Mouse (Mus musculus): ENCODE measurements at regions not wholly inside any gene's neighbourhood (a gene's known extent, or its start where the extent isn't known, plus 50 kb on each side); places are given as distances from the start of the nearest gene placed in this dataset.

- Histone ChIP-seq H3K9me3 (no peaks in the 10 kb centered on the region), H3K4me3 (replicated peaks) (no peak overlapping the region), H3K27ac (no peak overlapping the region), H3K9ac (no peak overlapping the region), H3K4me2 (no peak overlapping the region), H3K4me1 (no peaks in the 10 kb centered on the region), H3K27me3 (replicated peaks) (no peaks in the 10 kb centered on the region), H3K36me3 (no peaks in the 10 kb centered on the region)
- no peak for ATAC-seq (ENCODE audit: insufficient read depth, low FRiP score, low read depth)
- WGBS, result 68% methylated on average over 10 of the region's 10 CpGs
These were observed 223.5 kb upstream of the Tcerg1l start for GRCm38 (mm10) chr7:138620896-138621655.

GRCm38 (mm10) chr7:138620080-138620684 is 222.7 kb upstream of the Tcerg1l start:
- no peaks in the 10 kb centered on the region for H3K36me3 ChIP-seq
- no peaks in the 10 kb centered on the region for H3K9me3 ChIP-seq
- 59% methylated on average over 5 of the region's 5 CpGs for WGBS
- no peaks in the 10 kb centered on the region for H3K27me3 ChIP-seq (replicated peaks)
- no peak for ATAC-seq (ENCODE audit: insufficient read depth, low FRiP score, low read depth)
- no peak overlapping the region for H3K27ac ChIP-seq
- no peak overlapping the region for H3K4me2 ChIP-seq
- H3K4me1 ChIP-seq, result no peaks in the 10 kb centered on the region
- no peak overlapping the region for H3K9ac ChIP-seq
- H3K4me3 ChIP-seq (replicated peaks), result no peak overlapping the region

GRCm38 (mm10) chr7:138616468-138616867 is 218.9 kb upstream of the Tcerg1l start:
- Histone ChIP-seq H3K9ac (no peak overlapping the region), H3K4me2 (no peak overlapping the region), H3K36me3 (no peaks in the 10 kb centered on the region), H3K4me1 (no peaks in the 10 kb centered on the region), H3K27me3 (replicated peaks) (no peaks in the 10 kb centered on the region), H3K27ac (no peak overlapping the region), H3K9me3 (no peaks in the 10 kb centered on the region), H3K4me3 (replicated peaks) (no peak overlapping the region)
- no peak for ATAC-seq (ENCODE audit: insufficient read depth, low FRiP score, low read depth)
- WGBS, result 74% methylated on average over 2 of the region's 2 CpGs

GRCm38 (mm10) chr7:138609605-138610004 is 212.1 kb upstream of the Tcerg1l start:
- no peaks in the 10 kb centered on the region for H3K9me3 ChIP-seq
- peaks cover 6% of the 10 kb centered on the region; the same call in 1 of the 2 replicates for H3K4me1 ChIP-seq
- no peak overlapping the region for H3K9ac ChIP-seq
- no peak for ATAC-seq (ENCODE audit: insufficient read depth, low FRiP score, low read depth)
- H3K4me2 ChIP-seq, result no peak overlapping the region
- H3K27ac ChIP-seq, result no peak overlapping the region
- H3K27me3 ChIP-seq (replicated peaks), result no peaks in the 10 kb centered on the region
- no peak overlapping the region for H3K4me3 ChIP-seq (replicated peaks)
- no peaks in the 10 kb centered on the region for H3K36me3 ChIP-seq
- 59% methylated on average over 3 of the region's 3 CpGs for WGBS

GRCm38 (mm10) chr7:138609124-138609523 is 211.6 kb upstream of the Tcerg1l start:
- Histone ChIP-seq H3K4me1 (peaks cover 6% of the 10 kb centered on the region; the same call in 1 of the 2 replicates), H3K27me3 (replicated peaks) (no peaks in the 10 kb centered on the region), H3K9ac (no peak overlapping the region), H3K4me2 (no peak overlapping the region), H3K9me3 (no peaks in the 10 kb centered on the region), H3K36me3 (no peaks in the 10 kb centered on the region), H3K27ac (no peak overlapping the region), H3K4me3 (replicated peaks) (no peak overlapping the region)
- ATAC-seq (ENCODE audit: insufficient read depth, low FRiP score, low read depth), result no peak
- 52% methylated on average over 4 of the region's 4 CpGs for WGBS

- ATAC-seq (ENCODE audit: insufficient read depth, low FRiP score, low read depth), result no peak
- Histone ChIP-seq H3K4me1 (peaks cover 6% of the 10 kb centered on the region; the same call in 1 of the 2 replicates), H3K9ac (no peak overlapping the region), H3K36me3 (no peaks in the 10 kb centered on the region), H3K4me2 (no peak overlapping the region), H3K27me3 (replicated peaks) (no peaks in the 10 kb centered on the region), H3K4me3 (replicated peaks) (no peak overlapping the region), H3K27ac (no peak overlapping the region), H3K9me3 (no peaks in the 10 kb centered on the region)
- 76% methylated on average over 11 of the region's 11 CpGs for WGBS
These were observed 208.9 kb upstream of the Tcerg1l start for GRCm38 (mm10) chr7:138606363-138606964.

- Histone ChIP-seq H3K4me3 (replicated peaks) (no peak overlapping the region), H3K9ac (no peak overlapping the region), H3K27ac (no peak overlapping the region), H3K36me3 (no peaks in the 10 kb centered on the region), H3K9me3 (no peaks in the 10 kb centered on the region), H3K4me1 (peaks cover 6% of the 10 kb centered on the region; the same call in 1 of the 2 replicates), H3K4me2 (no peak overlapping the region), H3K27me3 (replicated peaks) (no peaks in the 10 kb centered on the region)
- no peak for ATAC-seq (ENCODE audit: insufficient read depth, low FRiP score, low read depth)
These were observed 208.4 kb upstream of the Tcerg1l start for GRCm38 (mm10) chr7:138605923-138606322.

GRCm38 (mm10) chr7:138601749-138602148 is 204.2 kb upstream of the Tcerg1l start:
- no peak overlapping the region for H3K27ac ChIP-seq

GRCm38 (mm10) chr7:138593344-138593743 is 195.8 kb upstream of the Tcerg1l start:
- no peak overlapping the region for H3K4me2 ChIP-seq
- H3K9me3 ChIP-seq, result no peaks in the 10 kb centered on the region
- H3K9ac ChIP-seq, result no peak overlapping the region
- H3K27me3 ChIP-seq (replicated peaks), result no peaks in the 10 kb centered on the region
- H3K4me3 ChIP-seq (replicated peaks), result no peak overlapping the region
- WGBS, result 83% methylated on average over 2 of the region's 2 CpGs
- H3K36me3 ChIP-seq, result no peaks in the 10 kb centered on the region
- no peak overlapping the region for H3K27ac ChIP-seq
- H3K4me1 ChIP-seq, result no peaks in the 10 kb centered on the region
- ATAC-seq (ENCODE audit: insufficient read depth, low FRiP score, low read depth), result no peak

More at GRCm38 (mm10) chr7:138601749-138602148, 204.2 kb upstream of the Tcerg1l start:
- H3K9ac ChIP-seq, result no peak overlapping the region
- no peak overlapping the region for H3K4me2 ChIP-seq
- ATAC-seq (ENCODE audit: insufficient read depth, low FRiP score, low read depth), result no peak
- H3K4me1 ChIP-seq, result no peaks in the 10 kb centered on the region
- no peaks in the 10 kb centered on the region for H3K27me3 ChIP-seq (replicated peaks)
- H3K9me3 ChIP-seq, result no peaks in the 10 kb centered on the region
- H3K4me3 ChIP-seq (replicated peaks), result no peak overlapping the region
- H3K36me3 ChIP-seq, result no peaks in the 10 kb centered on the region
- WGBS, result 51% methylated on average over 4 of the region's 4 CpGs

GRCm38 (mm10) chr7:138567352-138567751 is 169.8 kb upstream of the Tcerg1l start:
- no peak for ATAC-seq (ENCODE audit: insufficient read depth, low FRiP score, low read depth)
- Histone ChIP-seq H3K4me2 (no peak overlapping the region), H3K9me3 (no peaks in the 10 kb centered on the region), H3K9ac (no peak overlapping the region), H3K4me3 (replicated peaks) (no peak overlapping the region), H3K4me1 (no peaks in the 10 kb centered on the region), H3K27me3 (replicated peaks) (no peaks in the 10 kb centered on the region), H3K36me3 (no peaks in the 10 kb centered on the region), H3K27ac (no peak overlapping the region)
- 38% methylated on average over 3 of the region's 3 CpGs for WGBS

- H3K4me2 ChIP-seq, result no peak overlapping the region
- H3K4me1 ChIP-seq, result no peaks in the 10 kb centered on the region
- no peaks in the 10 kb centered on the region for H3K27me3 ChIP-seq (replicated peaks)
- no peak overlapping the region for H3K9ac ChIP-seq
- WGBS, result 73% methylated on average over 10 of the region's 10 CpGs
- H3K9me3 ChIP-seq, result no peaks in the 10 kb centered on the region
- no peaks in the 10 kb centered on the region for H3K36me3 ChIP-seq
- ATAC-seq (ENCODE audit: insufficient read depth, low FRiP score, low read depth), result no peak
- H3K4me3 ChIP-seq (replicated peaks), result no peak overlapping the region
- H3K27ac ChIP-seq, result no peak overlapping the region
These were observed 154.1 kb upstream of the Tcerg1l start for GRCm38 (mm10) chr7:138551629-138552028.

- no peak overlapping the region for H3K4me3 ChIP-seq (replicated peaks)
- 81% methylated on average over 7 of the region's 7 CpGs for WGBS
- no peaks in the 10 kb centered on the region for H3K27me3 ChIP-seq (replicated peaks)
- H3K9ac ChIP-seq, result no peak overlapping the region
- no peak for ATAC-seq (ENCODE audit: insufficient read depth, low FRiP score, low read depth)
- no peaks in the 10 kb centered on the region for H3K36me3 ChIP-seq
- no peak overlapping the region for H3K27ac ChIP-seq
- no peak overlapping the region for H3K4me2 ChIP-seq
- no peaks in the 10 kb centered on the region for H3K9me3 ChIP-seq
- H3K4me1 ChIP-seq, result no peaks in the 10 kb centered on the region
These were observed 150.4 kb upstream of the Tcerg1l start for GRCm38 (mm10) chr7:138547881-138548280.
